Mouse (Mus musculus) myocyte (in vitro differentiated cells): Measurements from ENCODE around the gene Colca2.

ENCODE experiments used
- CEBPB ChIP-seq: IDR thresholded peaks from 2 replicates; pipeline ENCODE4 v1.6.1; 2011; ENCODE audit warnings: mild to moderate bottlenecking, moderate library complexity; ENCODE audit not compliant: poor library complexity, insufficient read depth, severe bottlenecking
- E2F4 ChIP-seq: IDR thresholded peaks from one replicate; pipeline ENCODE4 v1.6.1; 2011; ENCODE audit warnings: mild to moderate bottlenecking, control low read depth, moderate library complexity; ENCODE audit not compliant: insufficient read depth
- MAX ChIP-seq: IDR thresholded peaks from one replicate; pipeline ENCODE4 v1.6.1; 2011; ENCODE audit warnings: low read depth, mild to moderate bottlenecking, control low read depth
- MYOD1 ChIP-seq, 3 experiments: IDR thresholded peaks; one replicate each; pipeline ENCODE4 v1.6.1; 2011; ENCODE audit warnings: control low read depth in 2 of 3, low read depth in 2 of 3, mild to moderate bottlenecking in 2 of 3, moderate library complexity in 1 of 3; ENCODE audit not compliant: insufficient read length in 2 of 3, control insufficient read depth in 1 of 3
- POLR2A ChIP-seq: IDR thresholded peaks from one replicate; pipeline ENCODE4 v1.6.1; 2011; ENCODE audit warnings: low read depth, mild to moderate bottlenecking, control low read depth, moderate library complexity; ENCODE audit not compliant: insufficient read length
- POLR2AphosphoS2 ChIP-seq: IDR thresholded peaks from one replicate; pipeline ENCODE4 v1.6.1; 2011; ENCODE audit warnings: low read depth, control low read depth; ENCODE audit not compliant: insufficient read length
- TCF12 ChIP-seq: IDR thresholded peaks from one replicate; pipeline ENCODE4 v1.6.1; 2011; ENCODE audit warnings: mild to moderate bottlenecking, control low read depth; ENCODE audit not compliant: poor library complexity, insufficient read depth, severe bottlenecking
- TCF3 ChIP-seq: IDR thresholded peaks from one replicate; pipeline ENCODE4 v1.6.1; 2011; ENCODE audit warnings: low read depth, control low read depth; ENCODE audit not compliant: insufficient read length
- USF1 ChIP-seq: IDR thresholded peaks from one replicate; pipeline ENCODE4 v1.6.1; 2011; ENCODE audit warnings: low read depth, mild to moderate bottlenecking, control low read depth, moderate library complexity

DNA sequence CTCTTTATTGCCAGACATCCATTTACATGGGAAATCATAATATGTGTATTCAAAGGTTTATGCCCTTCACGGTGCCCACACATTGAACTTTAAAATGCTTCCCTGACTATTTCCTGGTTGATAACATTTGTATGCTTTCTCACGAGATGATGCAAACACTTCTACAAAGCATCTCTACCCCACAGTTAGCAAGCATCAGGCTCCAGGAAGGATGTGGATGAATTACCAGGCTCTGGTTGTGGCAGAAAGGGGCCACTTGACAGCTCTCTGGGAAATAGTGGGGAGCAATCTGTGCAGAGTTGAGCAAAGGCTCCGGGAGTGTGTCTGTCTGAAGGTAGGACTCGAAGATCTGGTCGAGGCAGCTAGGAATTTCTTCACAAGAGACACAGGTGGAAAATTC lies 6.3 kb downstream of the Colca2 start:
- TF ChIP-seq TCF12 (no peak), USF1 (no peak), MYOD1 (IDR thresholded peaks at IDR 0.05; ENCODE audit: control insufficient read depth in 1 of 3, insufficient read length in 2 of 3, low read depth in 2 of 3) (no peak), POLR2A (no peak), MAX (no peak), E2F4 (no peak), TCF3 (no peak), POLR2AphosphoS2 (no peak), CEBPB (no peak)
